Mouse (Mus musculus) MEL (cell line): ENCODE data around the gene St6galnac4.

ENCODE experiments used
- CTCF ChIP-seq, 3 experiments: IDR thresholded peaks in 2 of 3; conservative IDR thresholded peaks in 1 of 3; 2 replicates each; pipeline ENCODE4 v1.5.1; 2011 to 2012; ENCODE audit warnings: low read length in 3 of 3, low read depth in 2 of 3, mild to moderate bottlenecking in 2 of 3, improper control_type of control experiment in 1 of 3, inconsistent platforms in 1 of 3, mixed read lengths in 1 of 3, moderate library complexity in 1 of 3; ENCODE audit not compliant: control insufficient read depth in 1 of 3, insufficient read depth in 1 of 3, poor library complexity in 1 of 3, severe bottlenecking in 1 of 3
- EP300 ChIP-seq, 2 experiments: IDR thresholded peaks; 2 replicates each; pipeline ENCODE4 v1.6.1; 2011; ENCODE audit warnings: improper control_type of control experiment in 2 of 2, low read length in 2 of 2, low read depth in 1 of 2, mild to moderate bottlenecking in 1 of 2
- HCFC1 ChIP-seq: IDR thresholded peaks from 2 replicates; pipeline ENCODE4 v1.6.1; 2012; ENCODE audit warnings: low read depth, mild to moderate bottlenecking, inconsistent platforms, low read length, improper control_type of control experiment, moderate library complexity
- POLR2A ChIP-seq, 2 experiments: IDR thresholded peaks; 2 replicates each; pipeline ENCODE4 v1.6.1; 2011 to 2012; ENCODE audit warnings: low read length in 2 of 2, mild to moderate bottlenecking in 2 of 2, control low read depth in 1 of 2, improper control_type of control experiment in 1 of 2, low read depth in 1 of 2, moderate library complexity in 1 of 2; ENCODE audit not compliant: control insufficient read depth in 1 of 2, insufficient read depth in 1 of 2, poor library complexity in 1 of 2
- RAD21 ChIP-seq: IDR thresholded peaks from 2 replicates; pipeline ENCODE4 v1.6.1; 2011; ENCODE audit warnings: mild to moderate bottlenecking, low read depth, low read length, improper control_type of control experiment
- TBP ChIP-seq: IDR thresholded peaks from 2 replicates; pipeline ENCODE4 v1.8.0; 2011; ENCODE audit warnings: low read depth, low read length, improper control_type of control experiment
- ZC3H11A ChIP-seq: IDR thresholded peaks from 2 replicates; pipeline ENCODE4 v1.6.1; 2012; ENCODE audit warnings: low read depth, mild to moderate bottlenecking, inconsistent platforms, low read length, improper control_type of control experiment
- ZKSCAN1 ChIP-seq: IDR thresholded peaks from 2 replicates; pipeline ENCODE4 v1.6.1; 2012; ENCODE audit warnings: low read depth, mild to moderate bottlenecking, inconsistent platforms, low read length, improper control_type of control experiment, moderate library complexity
- ZMIZ1 ChIP-seq: IDR thresholded peaks from 2 replicates; pipeline ENCODE4 v1.6.1; 2012; ENCODE audit warnings: low read depth, mild to moderate bottlenecking, inconsistent platforms, low read length, improper control_type of control experiment, moderate library complexity

DNA sequence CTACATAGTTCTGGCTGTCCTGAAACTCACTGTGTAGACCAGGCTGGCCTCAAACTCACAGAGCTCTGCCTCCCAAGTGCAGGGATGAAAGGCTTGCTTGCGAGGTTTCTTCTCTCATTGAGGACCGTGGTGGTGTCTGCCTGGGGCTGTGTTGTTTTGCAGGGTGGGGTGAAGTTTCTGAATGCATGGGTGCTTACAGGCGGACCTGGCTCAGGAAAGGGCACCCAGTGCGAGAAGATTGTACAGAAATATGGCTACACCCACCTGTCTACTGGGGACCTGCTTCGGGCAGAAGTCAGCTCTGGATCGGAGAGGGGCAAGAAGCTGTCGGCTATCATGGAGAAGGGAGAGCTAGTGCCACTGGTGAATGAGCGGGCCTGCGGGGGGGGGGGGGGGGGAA is 43.1 kb downstream of the St6galnac4 start:
- no peak for TF ChIP-seq CTCF (IDR thresholded peaks at IDR 0.05 in 2 of 3, conservative IDR thresholded peaks at IDR 0.05 in 1 of 3; ENCODE audit: control insufficient read depth in 1 of 3, insufficient read depth in 1 of 3, low read depth in 2 of 3, low read length in 3 of 3, poor library complexity in 1 of 3, severe bottlenecking in 1 of 3)
- TF ChIP-seq ZMIZ1, result no peak
- no peak for TF ChIP-seq TBP
- TF ChIP-seq RAD21, result no peak
- TF ChIP-seq ZKSCAN1, result no peak
- TF ChIP-seq POLR2A (IDR thresholded peaks at IDR 0.05; ENCODE audit: control insufficient read depth in 1 of 2, insufficient read depth in 1 of 2, low read depth in 1 of 2, low read length in 2 of 2, poor library complexity in 1 of 2), result no peak
- no peak for TF ChIP-seq ZC3H11A
- TF ChIP-seq EP300 (IDR thresholded peaks at IDR 0.05; ENCODE audit: low read depth in 1 of 2, low read length in 2 of 2), result no peak
- TF ChIP-seq HCFC1, result no peak
